Mouse (Mus musculus) myocyte (in vitro differentiated cells): ENCODE data around the gene Mettl9. TPM values are rescaled to one million over a fixed set of nuclear protein-coding genes. Genes with fewer than 3 reads are reported as not detected.

ENCODE experiments used
- H3K27me3 ChIP-seq: one replicate; pipeline ENCODE4 v1.6.1; 2011; ENCODE audit not compliant: control insufficient read depth, insufficient read depth, insufficient read length
- H3K36me3 ChIP-seq: one replicate; pipeline ENCODE4 v1.6.1; 2011; ENCODE audit not compliant: control insufficient read depth, insufficient read depth
- H3K4me2 ChIP-seq: one replicate; pipeline ENCODE4 v1.6.1; 2011; ENCODE audit warnings: low read depth, control low read depth
- H3K4me3 ChIP-seq: one replicate; pipeline ENCODE4 v1.5.1; 2011; ENCODE audit warnings: mild to moderate bottlenecking, control low read depth, moderate library complexity
- H3K79me2 ChIP-seq: one replicate; pipeline ENCODE4 v1.6.1; 2011; ENCODE audit not compliant: control insufficient read depth, insufficient read depth
- H3ac ChIP-seq: one replicate; pipeline ENCODE4 v1.6.1; 2011; ENCODE audit not compliant: control insufficient read depth, insufficient read length
- CEBPB ChIP-seq: IDR thresholded peaks from 2 replicates; pipeline ENCODE4 v1.6.1; 2011; ENCODE audit warnings: mild to moderate bottlenecking, moderate library complexity; ENCODE audit not compliant: poor library complexity, insufficient read depth, severe bottlenecking
- E2F4 ChIP-seq: IDR thresholded peaks from one replicate; pipeline ENCODE4 v1.6.1; 2011; ENCODE audit warnings: mild to moderate bottlenecking, control low read depth, moderate library complexity; ENCODE audit not compliant: insufficient read depth
- MAX ChIP-seq: IDR thresholded peaks from one replicate; pipeline ENCODE4 v1.6.1; 2011; ENCODE audit warnings: low read depth, mild to moderate bottlenecking, control low read depth
- MYOD1 ChIP-seq, 3 experiments: IDR thresholded peaks; one replicate each; pipeline ENCODE4 v1.6.1; 2011; ENCODE audit warnings: control low read depth in 2 of 3, low read depth in 2 of 3, mild to moderate bottlenecking in 2 of 3, moderate library complexity in 1 of 3; ENCODE audit not compliant: insufficient read length in 2 of 3, control insufficient read depth in 1 of 3
- MYOG ChIP-seq, 3 experiments: IDR thresholded peaks; one replicate each; pipeline ENCODE4 v1.6.1; 2011; ENCODE audit warnings: control low read depth in 2 of 3, low read depth in 2 of 3, mild to moderate bottlenecking in 2 of 3; ENCODE audit not compliant: insufficient read length in 2 of 3, control insufficient read depth in 1 of 3, insufficient read depth in 1 of 3
- POLR2A ChIP-seq: IDR thresholded peaks from one replicate; pipeline ENCODE4 v1.6.1; 2011; ENCODE audit warnings: low read depth, mild to moderate bottlenecking, control low read depth, moderate library complexity; ENCODE audit not compliant: insufficient read length
- POLR2AphosphoS2 ChIP-seq: IDR thresholded peaks from one replicate; pipeline ENCODE4 v1.6.1; 2011; ENCODE audit warnings: low read depth, control low read depth; ENCODE audit not compliant: insufficient read length
- REST ChIP-seq: IDR thresholded peaks from one replicate; pipeline ENCODE4 v1.6.1; 2011; ENCODE audit warnings: mild to moderate bottlenecking, control low read depth, moderate library complexity; ENCODE audit not compliant: insufficient read depth, insufficient read length
- SRF ChIP-seq: IDR thresholded peaks from one replicate; pipeline ENCODE4 v1.6.1; 2011; ENCODE audit warnings: low read depth; ENCODE audit not compliant: control insufficient read depth, insufficient read length
- TCF12 ChIP-seq: IDR thresholded peaks from one replicate; pipeline ENCODE4 v1.6.1; 2011; ENCODE audit warnings: mild to moderate bottlenecking, control low read depth; ENCODE audit not compliant: poor library complexity, insufficient read depth, severe bottlenecking
- TCF3 ChIP-seq: IDR thresholded peaks from one replicate; pipeline ENCODE4 v1.6.1; 2011; ENCODE audit warnings: low read depth, control low read depth; ENCODE audit not compliant: insufficient read length
- USF1 ChIP-seq: IDR thresholded peaks from one replicate; pipeline ENCODE4 v1.6.1; 2011; ENCODE audit warnings: low read depth, mild to moderate bottlenecking, control low read depth, moderate library complexity
- polyA plus RNA-seq: library from polyadenylated mRNA; unstranded; fragments of >200 nt; fragmentation: generic; extraction: Trizol; gene quantifications from one replicate; pipeline ENCODE4 v1.2.1, GENCODE M21; 2012; ENCODE audit warnings: missing spikeins

The Mettl9 gene
- polyA plus RNA-seq, 1 experiment: 23.5 TPM

DNA sequence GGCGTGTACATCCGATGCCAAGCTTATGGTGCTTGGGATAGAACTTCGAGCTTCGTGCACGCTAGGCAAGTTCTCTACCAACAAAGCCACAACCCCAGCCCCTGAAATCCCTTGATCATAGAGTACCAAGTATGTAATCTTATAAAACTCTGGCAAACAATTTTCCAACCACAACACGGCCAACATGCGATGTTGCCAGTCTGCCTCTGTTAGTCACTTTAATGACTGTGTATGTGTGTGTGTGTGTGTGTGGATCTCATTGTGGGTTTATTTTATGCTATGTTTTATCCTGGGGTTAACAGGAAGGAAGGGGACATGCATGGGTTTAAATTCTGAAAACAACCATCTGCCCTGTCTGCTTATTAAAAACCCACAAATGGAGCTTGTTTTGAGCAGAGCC is 56.5 kb downstream of the Mettl9 start:
- H3K4me2 ChIP-seq: no peak overlapping the region
- no peaks in the 10 kb centered on the region for H3K79me2 ChIP-seq
- TF ChIP-seq POLR2AphosphoS2 (no peak), MAX (no peak), MYOD1 (IDR thresholded peaks at IDR 0.05; ENCODE audit: control insufficient read depth in 1 of 3, insufficient read length in 2 of 3, low read depth in 2 of 3) (no peak), CEBPB (no peak), E2F4 (no peak), TCF12 (no peak), REST (no peak), USF1 (no peak), POLR2A (no peak), TCF3 (no peak), MYOG (IDR thresholded peaks at IDR 0.05; ENCODE audit: control insufficient read depth in 1 of 3, insufficient read depth in 1 of 3, insufficient read length in 2 of 3, low read depth in 2 of 3) (no peak), SRF (no peak)
- no peaks in the 10 kb centered on the region for H3K27me3 ChIP-seq
- no peak overlapping the region for H3K4me3 ChIP-seq
- H3ac ChIP-seq: no peak overlapping the region
- H3K36me3 ChIP-seq: no peaks in the 10 kb centered on the region

DNA sequence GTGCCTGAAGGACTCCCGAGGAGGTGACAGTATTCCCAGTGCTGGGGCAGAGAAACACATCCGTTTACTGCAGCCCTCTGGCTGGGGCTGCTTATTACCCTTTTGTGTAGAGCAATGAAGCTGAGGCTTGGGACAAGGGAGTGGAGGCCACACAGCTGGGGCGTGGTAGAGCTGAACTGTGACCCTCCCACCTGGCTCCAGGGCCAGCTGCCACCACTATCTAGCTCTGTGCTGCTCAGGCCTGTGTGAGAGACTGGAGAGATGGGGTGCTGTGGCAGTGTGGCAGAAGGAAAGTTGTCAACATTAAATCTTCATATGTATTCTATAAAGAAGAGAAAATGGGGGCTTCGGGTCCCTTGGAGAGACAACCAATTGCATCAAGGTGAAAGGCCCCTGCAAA is 58.8 kb downstream of the Mettl9 start:
- no peak overlapping the region for H3K4me3 ChIP-seq
- H3K27me3 ChIP-seq: no peaks in the 10 kb centered on the region
- H3K79me2 ChIP-seq: no peaks in the 10 kb centered on the region
- no peaks in the 10 kb centered on the region for H3K36me3 ChIP-seq
- TF ChIP-seq MYOD1 (IDR thresholded peaks at IDR 0.05; ENCODE audit: control insufficient read depth in 1 of 3, insufficient read length in 2 of 3, low read depth in 2 of 3) (peak in 1 of 3 experiments; percentile 20), MYOG (IDR thresholded peaks at IDR 0.05; ENCODE audit: control insufficient read depth in 1 of 3, insufficient read depth in 1 of 3, insufficient read length in 2 of 3, low read depth in 2 of 3) (peak in 2 of 3 experiments; percentile 18 to 57), CEBPB (no peak), REST (no peak)
- H3K4me2 ChIP-seq: no peak overlapping the region
- H3ac ChIP-seq: no peak overlapping the region

DNA sequence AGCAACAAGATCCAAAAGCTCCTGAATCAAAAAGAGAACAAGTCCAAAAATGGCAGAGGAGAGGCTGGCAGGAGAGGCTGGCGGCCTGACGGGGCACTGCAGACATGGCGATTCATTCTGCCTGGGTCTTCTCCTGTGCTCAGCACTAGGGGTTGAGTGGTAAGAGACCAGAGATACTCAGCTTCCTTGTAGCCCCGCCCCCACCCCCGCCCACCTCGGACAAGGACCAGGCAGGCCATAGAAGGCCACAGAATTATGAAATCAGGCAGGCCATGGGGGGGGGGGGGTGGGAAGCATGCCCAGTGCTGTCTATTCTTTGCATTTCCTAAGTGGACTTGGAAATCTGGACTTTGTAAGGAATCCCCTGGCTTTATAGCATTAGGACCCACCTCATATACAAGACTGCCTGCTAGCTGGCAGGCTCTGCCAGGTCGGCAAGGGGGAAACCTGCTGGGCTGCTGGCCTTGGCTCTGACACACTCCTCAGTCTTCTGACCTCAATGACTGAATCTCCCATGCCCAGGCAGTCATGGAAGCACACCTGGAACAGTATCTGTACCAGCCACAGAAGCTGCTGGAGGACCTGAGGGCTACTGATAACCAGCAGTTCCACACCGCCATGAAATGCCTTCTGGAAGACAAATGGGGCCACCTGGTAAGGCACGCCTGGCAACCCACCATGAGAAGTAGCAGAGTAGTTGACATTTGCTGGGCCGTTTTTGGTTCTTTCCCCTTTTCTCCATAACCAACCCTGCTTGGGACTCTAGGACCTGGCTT is 64.6 kb downstream of the Mettl9 start:
- Histone ChIP-seq H3K4me2 (no peak overlapping the region), H3ac (no peak overlapping the region), H3K36me3 (no peaks in the 10 kb centered on the region), H3K79me2 (no peaks in the 10 kb centered on the region), H3K4me3 (no peak overlapping the region), H3K27me3 (peaks cover 10% of the 10 kb centered on the region)
- TF ChIP-seq POLR2A (no peak), MYOG (IDR thresholded peaks at IDR 0.05; ENCODE audit: control insufficient read depth in 1 of 3, insufficient read depth in 1 of 3, insufficient read length in 2 of 3, low read depth in 2 of 3) (no peak), E2F4 (no peak), TCF12 (no peak), MAX (no peak), USF1 (no peak), SRF (no peak), REST (no peak), CEBPB (no peak), TCF3 (no peak), MYOD1 (IDR thresholded peaks at IDR 0.05; ENCODE audit: control insufficient read depth in 1 of 3, insufficient read length in 2 of 3, low read depth in 2 of 3) (no peak), POLR2AphosphoS2 (no peak)

DNA sequence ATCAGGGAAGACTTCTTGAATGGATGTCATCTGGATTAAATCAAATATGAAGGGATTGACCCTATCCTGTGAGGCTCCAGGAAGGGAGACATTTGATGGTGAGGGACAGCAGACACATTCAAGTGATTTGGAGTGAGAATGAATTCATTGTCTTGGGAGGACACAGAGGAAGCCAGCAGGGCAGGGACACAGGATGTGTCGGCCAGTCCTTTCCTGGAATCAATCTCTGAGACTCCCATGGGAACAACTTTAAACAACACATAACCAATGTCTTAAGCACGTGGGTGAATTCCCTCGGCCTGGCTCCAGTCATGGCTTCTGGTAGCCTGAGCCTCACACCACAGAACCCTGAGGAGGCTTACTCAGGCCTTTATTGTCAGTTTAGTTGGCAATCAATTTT is 73.6 kb downstream of the Mettl9 start:
- H3K4me3 ChIP-seq: no peak overlapping the region
- H3K27me3 ChIP-seq: no peaks in the 10 kb centered on the region
- no peaks in the 10 kb centered on the region for H3K36me3 ChIP-seq
- no peak overlapping the region for H3ac ChIP-seq
- no peaks in the 10 kb centered on the region for H3K79me2 ChIP-seq
- TF ChIP-seq TCF12: no peak
- no peak for TF ChIP-seq E2F4
- no peak for TF ChIP-seq MYOD1 (IDR thresholded peaks at IDR 0.05; ENCODE audit: control insufficient read depth in 1 of 3, insufficient read length in 2 of 3, low read depth in 2 of 3)
- TF ChIP-seq REST: no peak
- no peak for TF ChIP-seq TCF3
- no peak for TF ChIP-seq SRF
- no peak for TF ChIP-seq MYOG (IDR thresholded peaks at IDR 0.05; ENCODE audit: control insufficient read depth in 1 of 3, insufficient read depth in 1 of 3, insufficient read length in 2 of 3, low read depth in 2 of 3)
- TF ChIP-seq CEBPB: no peak
- no peak for TF ChIP-seq USF1
- TF ChIP-seq POLR2A: no peak
- no peak for TF ChIP-seq MAX
- no peak for TF ChIP-seq POLR2AphosphoS2
- H3K4me2 ChIP-seq: no peak overlapping the region

DNA sequence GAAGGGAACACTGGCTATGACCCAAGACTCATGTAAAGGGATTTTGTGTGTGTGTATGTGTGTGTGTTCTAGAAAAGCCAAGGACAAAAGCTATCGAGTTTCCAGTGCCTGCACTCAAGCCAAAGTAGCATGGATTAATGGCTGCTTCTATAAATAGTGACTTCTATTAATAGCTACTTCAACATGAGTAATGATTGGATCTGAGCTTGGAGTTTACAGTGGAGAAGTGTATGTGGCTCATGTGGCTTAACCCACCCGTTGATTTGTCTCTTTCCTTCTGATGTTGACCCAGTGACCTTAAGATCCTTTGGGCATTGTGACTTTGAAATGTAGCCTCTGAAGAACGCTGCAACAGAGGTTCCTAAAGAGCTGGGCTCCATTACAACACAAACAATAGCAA is 77.1 kb downstream of the Mettl9 start:
- Histone ChIP-seq H3K79me2 (no peaks in the 10 kb centered on the region), H3ac (no peak overlapping the region), H3K36me3 (no peaks in the 10 kb centered on the region), H3K4me3 (no peak overlapping the region), H3K4me2 (peak overlapping the region; percentile 9), H3K27me3 (no peaks in the 10 kb centered on the region)
- no peak for TF ChIP-seq REST
- no peak for TF ChIP-seq CEBPB
- no peak for TF ChIP-seq POLR2AphosphoS2
- TF ChIP-seq MYOG (IDR thresholded peaks at IDR 0.05; ENCODE audit: control insufficient read depth in 1 of 3, insufficient read depth in 1 of 3, insufficient read length in 2 of 3, low read depth in 2 of 3): no peak
- TF ChIP-seq USF1: no peak
- no peak for TF ChIP-seq TCF3
- no peak for TF ChIP-seq POLR2A
- no peak for TF ChIP-seq MYOD1 (IDR thresholded peaks at IDR 0.05; ENCODE audit: control insufficient read depth in 1 of 3, insufficient read length in 2 of 3, low read depth in 2 of 3)
- TF ChIP-seq MAX: no peak
- TF ChIP-seq SRF: no peak
- no peak for TF ChIP-seq E2F4
- no peak for TF ChIP-seq TCF12
